Mouse (Mus musculus) heart, postnatal 0 days (tissue): ENCODE data around the gene Tmem267.

Experiments used
- CTCF ChIP-seq: IDR thresholded peaks from 2 replicates; pipeline ENCODE4 v1.5.1; 2016; ENCODE audit warnings: antibody characterized with exemption, control low read depth, low read depth
- EP300 ChIP-seq: IDR thresholded peaks from 2 replicates; pipeline ENCODE4 v1.6.1; 2016; ENCODE audit warnings: antibody characterized with exemption, low read depth

GRCm38 (mm10) chr13:119461900-119462595, 25.8 kb upstream of the Tmem267 start:
- TF ChIP-seq CTCF (no peak), EP300 (no peak)
